Mouse (Mus musculus) macrophage (primary cell): ENCODE results near the gene Fam168b. TPM values are rescaled to one million over a fixed set of nuclear protein-coding genes. Genes with fewer than 3 reads are reported as not detected.

ENCODE experiments used
- H3K27ac ChIP-seq: fragments of 350-480 bp; formaldehyde crosslinking; 2 replicates; pipeline ENCODE4 v1.9.0; 2021
- H3K36me3 ChIP-seq: fragments of 350-480 bp; formaldehyde crosslinking; 2 replicates; pipeline ENCODE4 v1.9.0; 2021; ENCODE audit errors: inconsistent target
- H3K4me3 ChIP-seq: fragments of 350-480 bp; formaldehyde crosslinking; 2 replicates; pipeline ENCODE4 v1.9.0; 2021; ENCODE audit errors: inconsistent target
- H3K79me2 ChIP-seq: fragments of 350-480 bp; formaldehyde crosslinking; 2 replicates; pipeline ENCODE4 v1.9.0; 2021; ENCODE audit errors: inconsistent target
- WGBS: methylation state at CpG from one replicate; pipeline ENCODE4 v1.1.7; 2026; ENCODE audit warnings: inconsistent platforms; ENCODE audit not compliant: missing documents; 5-methylcytosine and 5-hydroxymethylcytosine counted together
- polyA plus RNA-seq: library from polyadenylated mRNA; stranded (reverse); fragments of 250-400 nt; gene quantifications from 3 replicates; pipeline ENCODE4 v1.2.4, GENCODE M21; 2018; ENCODE audit warnings: inconsistent platforms
- total RNA-seq, 78 experiments: library from RNA; depleted of rRNA; stranded (reverse); fragments of 250-400 nt; gene quantifications; 1 replicate in 9 of 78; 2 replicates in 24 of 78; 3 replicates in 43 of 78; 4 replicates in 2 of 78; pipeline ENCODE4 v1.2.4; 2018; ENCODE audit warnings: inconsistent platforms in 56 of 78

Fam168b gene
- total RNA-seq (2018; cell fraction: chromatin; rRNA removed), result 100 to 1,000 TPM in 3 of 26 experiments, 10 to 100 TPM in 23; 32.3 to 116 (median 75.6) TPM
- total RNA-seq (2018; cell fraction: cytosol; rRNA removed), result 100 to 1,000 TPM in 12 of 26 experiments, 10 to 100 TPM in 14; 60.4 to 134 (median 84.7) TPM
- 100 to 1,000 TPM in 2 of 26 experiments, 10 to 100 TPM in 24; 51.3 to 115 (median 78.1) TPM for total RNA-seq (2018; cell fraction: nucleus; rRNA removed)
- 86.8 to 105 TPM (median 101 TPM) in 3 replicates for polyA plus RNA-seq

DNA sequence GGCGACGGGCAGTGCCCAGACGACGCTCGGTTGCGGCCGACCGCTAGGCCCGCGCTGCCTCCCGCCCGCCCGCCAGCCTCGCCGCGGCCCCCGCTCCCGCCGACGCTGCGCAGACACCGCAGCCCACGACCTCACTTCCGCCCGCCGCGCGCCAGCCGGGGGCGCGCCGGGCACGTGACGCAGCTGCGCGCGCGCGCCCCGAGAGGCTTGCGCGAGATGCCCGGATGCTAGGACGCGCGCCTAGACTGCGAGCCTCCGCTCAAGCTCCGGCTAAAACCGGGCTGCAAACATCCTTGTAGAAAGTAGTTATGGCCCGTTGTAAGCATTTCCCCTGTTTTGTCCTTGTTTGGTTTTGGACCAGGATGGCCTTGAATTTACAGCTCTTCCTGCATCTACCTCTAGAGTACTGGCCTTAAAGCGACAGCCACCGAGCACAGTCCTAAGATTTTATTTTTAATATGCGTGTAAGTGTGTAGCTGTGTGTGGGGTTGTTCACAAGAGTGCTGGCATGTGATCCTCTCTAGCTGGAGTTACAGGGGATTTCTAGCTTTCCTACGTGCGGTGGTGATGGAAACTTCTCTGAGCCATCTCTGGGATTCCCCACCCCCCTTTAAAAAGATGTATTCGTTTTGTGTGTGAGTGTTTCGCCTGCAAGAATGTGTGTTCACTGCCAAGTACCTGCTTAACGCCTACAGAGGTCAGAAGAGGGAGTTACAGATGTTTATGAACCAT lies at the start of gene Fam168b:
TSS of gene Fam168b (minus strand) at position 179 of the 732 bp plus-strand sequence.
- 3% methylated on average over 29 of the region's 59 CpGs for WGBS
- Histone ChIP-seq H3K27ac (peak within 1 kb of the TSS; percentile 69), H3K4me3 (peak within 1 kb of the TSS; percentile 73), H3K79me2 (peaks cover 44% of the 10 kb centered on the region), H3K36me3 (no peaks in the 10 kb centered on the region)

DNA sequence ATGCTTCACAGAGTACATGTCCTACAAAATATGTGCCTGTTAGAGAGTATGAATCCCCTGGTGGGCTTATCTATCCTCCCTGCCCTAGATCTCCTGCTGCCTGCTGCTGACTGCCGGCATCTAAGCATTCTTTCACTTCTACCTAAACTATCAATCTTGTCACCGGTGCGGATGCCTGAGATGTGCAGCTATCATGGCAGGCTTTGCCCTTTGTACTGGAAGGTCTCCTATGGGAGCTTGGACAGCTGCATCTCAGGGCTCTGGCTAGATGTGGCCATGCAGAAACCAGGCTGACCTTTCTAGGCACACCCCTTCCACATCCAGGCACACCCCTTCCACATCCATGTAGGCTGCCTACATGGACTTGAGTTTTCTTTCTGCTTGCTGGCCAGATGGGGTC lies 49.6 kb upstream of the Fam168b start:
- Histone ChIP-seq H3K36me3 (no peaks in the 10 kb centered on the region), H3K4me3 (no peak overlapping the region), H3K27ac (no peak overlapping the region), H3K79me2 (no peaks in the 10 kb centered on the region)
- WGBS, result 97% methylated on average over 3 of the region's 3 CpGs

GRCm38 (mm10) chr1:34891559-34892289 lies 48.9 kb upstream of the Fam168b start:
- no peak overlapping the region for H3K27ac ChIP-seq
- WGBS, result 60% methylated on average over 14 of the region's 14 CpGs
- H3K36me3 ChIP-seq, result no peaks in the 10 kb centered on the region
- H3K79me2 ChIP-seq, result no peaks in the 10 kb centered on the region
- H3K4me3 ChIP-seq, result no peak overlapping the region

- H3K79me2 ChIP-seq, result no peaks in the 10 kb centered on the region
- H3K4me3 ChIP-seq, result no peak overlapping the region
- H3K27ac ChIP-seq, result no peak overlapping the region
- peaks cover 9% of the 10 kb centered on the region; the same call in 1 of the 2 replicates for H3K36me3 ChIP-seq
These were observed 40.9 kb upstream of the Fam168b start for GRCm38 (mm10) chr1:34883776-34884175.

GRCm38 (mm10) chr1:34879611-34880010 lies 36.7 kb upstream of the Fam168b start:
- 90% methylated on average over 6 of the region's 6 CpGs for WGBS
- Histone ChIP-seq H3K79me2 (no peaks in the 10 kb centered on the region), H3K4me3 (no peak overlapping the region), H3K36me3 (peaks cover 51% of the 10 kb centered on the region), H3K27ac (no peak overlapping the region)

- no peak overlapping the region for H3K27ac ChIP-seq
- peaks cover 99% of the 10 kb centered on the region for H3K36me3 ChIP-seq
- 61% methylated on average over 4 of the region's 5 CpGs for WGBS
- H3K4me3 ChIP-seq, result no peak overlapping the region
- H3K79me2 ChIP-seq, result no peaks in the 10 kb centered on the region; the same call in 1 of the 2 replicates
These were observed 30.7 kb upstream of the Fam168b start for GRCm38 (mm10) chr1:34873551-34873950.

GRCm38 (mm10) chr1:34871170-34871569 lies 28.3 kb upstream of the Fam168b start:
- no peak overlapping the region for H3K27ac ChIP-seq
- 94% methylated on average over 9 of the region's 9 CpGs for WGBS
- no peaks in the 10 kb centered on the region; the same call in 1 of the 2 replicates for H3K79me2 ChIP-seq
- H3K36me3 ChIP-seq, result peaks cover 82% of the 10 kb centered on the region
- no peak overlapping the region for H3K4me3 ChIP-seq

DNA sequence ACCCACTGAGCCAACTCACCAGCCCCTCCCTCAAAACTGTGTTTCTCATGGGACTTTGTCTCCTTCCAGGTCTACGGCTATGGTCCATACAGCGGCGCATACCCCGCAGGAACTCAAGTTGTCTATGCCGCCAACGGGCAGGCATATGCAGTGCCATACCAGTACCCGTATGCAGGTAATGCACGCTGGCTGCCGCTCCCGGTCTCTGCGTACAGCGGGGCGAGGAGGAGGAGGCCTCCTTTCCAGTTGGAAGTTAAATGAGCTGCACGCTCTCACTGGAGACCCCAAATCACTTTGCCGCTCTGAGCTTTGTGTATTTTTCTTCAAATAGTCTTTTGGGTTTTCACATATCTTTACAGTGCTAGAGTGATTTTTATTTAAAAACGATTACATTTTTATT lies 26.4 kb upstream of the Fam168b start:
- peaks cover 82% of the 10 kb centered on the region for H3K36me3 ChIP-seq
- no peak overlapping the region for H3K4me3 ChIP-seq
- no peak overlapping the region for H3K27ac ChIP-seq
- WGBS, result 95% methylated on average over 16 of the region's 16 CpGs
- no peaks in the 10 kb centered on the region; the same call in 1 of the 2 replicates for H3K79me2 ChIP-seq

DNA sequence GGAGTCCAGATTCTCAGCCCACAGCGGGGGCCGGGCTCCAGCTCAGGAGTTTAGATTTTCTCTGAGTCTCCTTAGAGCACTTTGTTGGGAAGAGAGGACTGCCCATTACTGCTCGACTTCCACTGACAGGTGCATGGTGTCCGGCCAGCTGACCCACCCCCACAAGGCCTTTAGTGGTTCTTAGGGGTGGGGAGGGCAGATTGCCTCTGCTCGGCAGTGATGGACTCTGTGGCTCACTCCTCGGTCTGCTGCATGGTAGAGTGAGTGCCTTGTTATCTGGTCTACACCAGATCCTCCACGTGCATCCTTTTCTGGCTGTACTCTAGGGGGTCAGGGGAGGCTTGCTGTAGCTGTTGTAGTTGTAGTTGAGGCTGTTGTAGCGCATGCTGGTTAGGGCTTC lies 25.5 kb upstream of the Fam168b start:
- peaks cover 82% of the 10 kb centered on the region for H3K36me3 ChIP-seq
- no peak overlapping the region for H3K4me3 ChIP-seq
- 97% methylated on average over 8 of the region's 8 CpGs for WGBS
- H3K79me2 ChIP-seq, result no peaks in the 10 kb centered on the region; the same call in 1 of the 2 replicates
- H3K27ac ChIP-seq, result no peak overlapping the region

- H3K79me2 ChIP-seq, result no peaks in the 10 kb centered on the region; the same call in 1 of the 2 replicates
- peaks cover 82% of the 10 kb centered on the region for H3K36me3 ChIP-seq
- no peak overlapping the region for H3K27ac ChIP-seq
- WGBS, result 88% methylated on average over 5 of the region's 5 CpGs
- no peak overlapping the region for H3K4me3 ChIP-seq
These were observed 24.7 kb upstream of the Fam168b start for GRCm38 (mm10) chr1:34867574-34867955.

GRCm38 (mm10) chr1:34866815-34867573 lies 24.1 kb upstream of the Fam168b start:
- WGBS, result 72% methylated on average over 10 of the region's 10 CpGs

DNA sequence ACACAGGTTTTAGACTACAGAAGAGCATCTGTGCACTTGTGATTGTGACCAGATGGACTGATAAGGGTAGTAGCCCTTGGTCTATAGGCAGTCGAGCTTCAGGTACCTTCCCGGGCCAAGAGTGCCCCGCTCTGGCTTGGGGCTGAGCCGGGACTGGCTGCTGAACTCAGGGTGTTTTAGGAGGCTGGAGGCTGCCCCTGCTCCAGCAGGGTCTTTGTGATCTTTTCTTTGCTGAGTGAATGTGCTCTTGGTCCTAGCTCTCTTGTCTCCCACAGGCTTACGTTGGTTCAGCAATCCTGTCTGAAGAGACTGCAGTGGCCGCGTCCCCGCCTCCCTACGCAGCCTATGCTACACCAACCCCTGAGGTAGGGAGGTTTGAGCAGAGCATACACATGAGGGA lies 23.0 kb upstream of the Fam168b start:
- Histone ChIP-seq H3K27ac (no peak overlapping the region), H3K36me3 (peaks cover 79% of the 10 kb centered on the region), H3K4me3 (no peak overlapping the region), H3K79me2 (peaks cover 8% of the 10 kb centered on the region)
- WGBS, result 96% methylated on average over 9 of the region's 9 CpGs

More at GRCm38 (mm10) chr1:34866815-34867573, 24.1 kb upstream of the Fam168b start:
- peaks cover 82% of the 10 kb centered on the region for H3K36me3 ChIP-seq
- H3K4me3 ChIP-seq, result no peak overlapping the region
- H3K79me2 ChIP-seq, result no peaks in the 10 kb centered on the region; the same call in 1 of the 2 replicates
- no peak overlapping the region for H3K27ac ChIP-seq

GRCm38 (mm10) chr1:34864243-34864642 lies 21.4 kb upstream of the Fam168b start:
- Histone ChIP-seq H3K4me3 (no peak overlapping the region), H3K36me3 (peaks cover 62% of the 10 kb centered on the region), H3K27ac (no peak overlapping the region), H3K79me2 (peaks cover 25% of the 10 kb centered on the region)
- WGBS, result 92% methylated on average over 7 of the region's 7 CpGs

DNA sequence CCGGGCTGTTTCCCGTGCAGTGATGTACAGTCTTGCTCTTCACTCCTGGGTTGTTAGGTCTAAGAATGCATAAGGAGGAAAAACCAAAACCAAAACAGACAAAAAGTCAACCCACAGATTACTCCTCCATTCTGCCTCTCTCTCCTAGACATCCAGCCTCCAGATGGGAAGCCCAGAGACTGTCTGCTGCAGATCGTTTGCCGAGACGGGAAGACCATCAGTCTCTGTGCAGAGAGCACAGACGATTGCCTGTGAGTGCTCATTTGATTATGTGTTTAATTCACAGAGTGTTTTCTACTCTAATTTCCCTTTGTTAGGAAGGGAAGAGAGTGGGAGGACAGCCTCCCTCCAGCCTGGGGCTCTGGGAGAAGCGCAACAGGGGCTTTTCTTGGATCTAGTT lies 20.5 kb upstream of the Fam168b start:
- Histone ChIP-seq H3K79me2 (peaks cover 34% of the 10 kb centered on the region), H3K36me3 (peaks cover 53% of the 10 kb centered on the region), H3K27ac (no peak overlapping the region), H3K4me3 (no peak overlapping the region)
- WGBS, result 93% methylated on average over 7 of the region's 7 CpGs
